In genomic region chr16:21693981-21694462, GRCm38 (mm10) we compare ENCODE assay signal across 8 mouse cellular contexts. TPM values are rescaled to one million over a fixed set of nuclear protein-coding genes. Genes with fewer than 3 reads are reported as not detected.
DNase-seq lines count a peak whose midpoint lies in the region; ATAC-seq and TF ChIP-seq lines count a peak whose summit lies in the region.

No protein-coding gene starts in this region.

- no peak; the same call in 1 of the 2 replicates for TF ChIP-seq POLR2A in limb, embryonic 14.5 days (IDR thresholded peaks at IDR 0.05; ENCODE audit: borderline replicate concordance, extremely low read depth, insufficient read depth, insufficient read length)

- peak overlapping the region; percentile 77 for H3K4me3 ChIP-seq in intestine, embryonic 15.5 days (replicated peaks)
- H3K4me3 ChIP-seq in limb, embryonic 14.5 days (replicated peaks; ENCODE audit: low read length): peak overlapping the region; percentile 90
- H3K4me3 ChIP-seq in midbrain, embryonic 14.5 days (replicated peaks; ENCODE audit: low read depth, low read length): peak overlapping the region; percentile 88

- no peaks in the 10 kb centered on the region for H3K36me3 ChIP-seq in intestine, embryonic 15.5 days
- 0 out of 2 replicates have a peak, but pooled peaks cover 7% of the 10 kb centered on the region for H3K36me3 ChIP-seq in limb, embryonic 14.5 days (ENCODE audit: control insufficient read depth, insufficient read depth, low read length)
- H3K36me3 ChIP-seq in midbrain, embryonic 14.5 days (ENCODE audit: control insufficient read depth, insufficient read depth, low read length): no peaks in the 10 kb centered on the region
- no peaks in the 10 kb centered on the region for H3K36me3 ChIP-seq in splenic B cell, adult 2 months (ENCODE audit: control insufficient read depth, insufficient read depth, low read length, poor library complexity, severe bottlenecking)

- H3K9me3 ChIP-seq in intestine, embryonic 15.5 days: no peaks in the 10 kb centered on the region
- no peaks in the 10 kb centered on the region for H3K9me3 ChIP-seq in limb, embryonic 14.5 days (ENCODE audit: control insufficient read depth, low read length)
- H3K9me3 ChIP-seq in midbrain, embryonic 14.5 days (ENCODE audit: control insufficient read depth, low read length): no peaks in the 10 kb centered on the region

- under 1% methylated on average over 45 of the region's 45 CpGs for WGBS in intestine, embryonic 15.5 days
- 2% methylated on average over 33 of the region's 45 CpGs for WGBS in limb, embryonic 14.5 days
- under 1% methylated on average over 45 of the region's 45 CpGs for WGBS in midbrain, embryonic 14.5 days

- H3K4me2 ChIP-seq in intestine, embryonic 15.5 days (replicated peaks): peak overlapping the region; percentile 97
- peak overlapping the region; percentile 95 for H3K4me2 ChIP-seq in limb, embryonic 14.5 days (replicated peaks; ENCODE audit: low read depth, low read length, severe bottlenecking)
- peak overlapping the region; percentile 92 for H3K4me2 ChIP-seq in midbrain, embryonic 14.5 days (ENCODE audit: low read length)

- DNase-seq in adrenal gland, postnatal 14 days: peak; percentile 73
- no peak for DNase-seq in adrenal gland, adult 2 months
- DNase-seq in cerebellum, adult 8-10 months: peak; percentile 79
- DNase-seq in frontal cortex, postnatal 36 days (ENCODE audit: low spot score in 2 of 2): peak; percentile 55 to 66
- DNase-seq in limb, embryonic 14.5 days (ENCODE audit: low spot score): peak; percentile 43
- peak; percentile 83 for DNase-seq in midbrain, embryonic 14.5 days
- peak; percentile 63 for DNase-seq in splenic B cell, adult 2 months (ENCODE audit: low read depth, low spot score)

- H3K4me1 ChIP-seq in intestine, embryonic 15.5 days (replicated peaks): peaks cover 8% of the 10 kb centered on the region
- H3K4me1 ChIP-seq in limb, embryonic 14.5 days (ENCODE audit: control insufficient read depth, insufficient read depth, low read length): peaks cover 19% of the 10 kb centered on the region
- peaks cover 35% of the 10 kb centered on the region for H3K4me1 ChIP-seq in midbrain, embryonic 14.5 days (ENCODE audit: control insufficient read depth, insufficient read depth, low read length)

- peak overlapping the region; percentile 81 for H3K9ac ChIP-seq in intestine, embryonic 15.5 days
- peak overlapping the region; percentile 95 for H3K9ac ChIP-seq in limb, embryonic 14.5 days (ENCODE audit: low read depth, low read length, severe bottlenecking)
- peak overlapping the region; percentile 98 for H3K9ac ChIP-seq in midbrain, embryonic 14.5 days (replicated peaks; ENCODE audit: low read length)

- H3K27me3 ChIP-seq in intestine, embryonic 15.5 days (replicated peaks): no peaks in the 10 kb centered on the region
- H3K27me3 ChIP-seq in limb, embryonic 14.5 days (ENCODE audit: control insufficient read depth, insufficient read depth, low read length): no peaks in the 10 kb centered on the region
- no peaks in the 10 kb centered on the region for H3K27me3 ChIP-seq in midbrain, embryonic 14.5 days (ENCODE audit: control insufficient read depth, insufficient read depth, low read length)
- no peaks in the 10 kb centered on the region for H3K27me3 ChIP-seq in splenic B cell, adult 2 months (ENCODE audit: control insufficient read depth, insufficient read depth, low read length, poor library complexity, severe bottlenecking)

- H3K27ac ChIP-seq in intestine, embryonic 15.5 days: peak overlapping the region; percentile 87
- H3K27ac ChIP-seq in limb, embryonic 14.5 days (replicated peaks; ENCODE audit: low read depth, low read length): peak overlapping the region; percentile 87
- H3K27ac ChIP-seq in midbrain, embryonic 14.5 days (replicated peaks; ENCODE audit: low read depth, low read length): peak overlapping the region; percentile 98

- peak; percentile 77 for ATAC-seq in intestine, embryonic 15.5 days
- peak; percentile 62 for ATAC-seq in limb, embryonic 14.5 days (ENCODE audit: low FRiP score, low read depth)
- ATAC-seq in midbrain, embryonic 14.5 days (ENCODE audit: low FRiP score, low TSS enrichment): peak; percentile 71

RNA-seq across cellular contexts. Expression of gene 2510009E07Rik, which starts 0.4 kb away (rescaled TPM):
- 16.7 and 17.5 TPM in 2 replicates for total RNA-seq in adrenal gland, postnatal 14 days (2021)
- total RNA-seq in adrenal gland, adult 2 months (2021): 10 to 100 TPM; 15.2 to 21.1 TPM
- 13.6 and 14.2 TPM in 2 replicates for polyA plus RNA-seq in adrenal gland, adult 2 months (2012; rRNA removed)
- 17.6 and 17.9 TPM in 2 replicates for polyA plus RNA-seq in intestine, embryonic 15.5 days (2015; fragmentation: Nextera tagmentation; extraction: Ambion mirVana)
- 23.6 and 24.3 TPM in 2 replicates for polyA plus RNA-seq in limb, embryonic 14.5 days (2012; rRNA removed)
- 26.3 and 27.1 TPM in 2 replicates for polyA plus RNA-seq in limb, embryonic 14.5 days (2014; fragmentation: Nextera tagmentation; extraction: Ambion mirVana)
- 49.8 and 73.9 TPM in 2 replicates for polyA plus RNA-seq in midbrain, embryonic 14.5 days (2014; fragmentation: Nextera tagmentation; extraction: Ambion mirVana)
